Mouse (Mus musculus) mouse trophoblast stem cell (cell line): ENCODE results near the gene Atxn1.

Experiments
- in situ Hi-C, 2 experiments: fragments of 300-500 bp; cut with MseI, MboI; formaldehyde crosslinking; loops; 2 replicates in 1 of 2; 3 replicates in 1 of 2; pipeline ENCODE4 v1.15.1; 2025

Atxn1 gene

DNA sequence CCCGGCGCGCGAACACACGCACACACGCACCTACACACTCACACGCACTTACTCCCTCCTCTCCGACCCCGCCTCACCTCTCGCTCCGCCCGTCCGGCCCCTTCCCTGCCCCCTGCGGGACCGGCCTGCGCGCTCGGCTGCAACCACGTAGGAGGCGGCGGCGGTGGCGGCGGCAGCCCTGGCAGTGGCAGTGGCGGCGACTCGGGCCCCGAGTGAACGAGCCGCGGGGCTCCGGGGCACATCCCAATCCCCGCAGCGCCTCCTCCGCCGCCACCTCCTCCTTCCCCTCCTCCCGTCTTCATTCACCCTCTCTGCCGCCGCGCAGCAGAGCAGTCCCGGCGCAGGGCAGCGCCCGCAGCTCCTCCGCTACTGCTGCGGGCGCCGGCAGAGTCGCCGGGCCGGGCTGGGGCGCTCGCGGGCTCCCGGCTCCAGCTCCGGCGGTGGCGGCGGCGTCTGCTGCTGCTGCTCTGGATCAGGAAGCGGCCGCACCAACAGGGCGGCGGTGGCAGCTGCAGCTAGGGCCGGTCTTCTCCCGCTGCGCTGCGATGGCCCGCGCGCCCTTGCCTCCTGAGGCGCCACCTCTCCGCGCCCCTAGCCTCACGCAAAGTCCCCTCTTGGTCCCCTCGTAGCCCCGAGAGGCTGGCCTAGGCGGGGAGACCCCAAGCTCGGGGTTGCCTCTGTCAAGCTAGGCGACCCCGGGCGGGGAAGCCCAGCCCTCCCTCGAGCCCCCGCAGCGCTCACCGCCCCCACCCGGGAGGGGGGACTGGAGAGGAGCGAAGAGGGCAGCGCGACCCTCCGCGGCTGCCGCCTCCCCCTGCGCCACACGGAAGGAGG is 1.1 kb downstream of the Atxn1 start:
- in situ Hi-C loops: no loop called here

DNA sequence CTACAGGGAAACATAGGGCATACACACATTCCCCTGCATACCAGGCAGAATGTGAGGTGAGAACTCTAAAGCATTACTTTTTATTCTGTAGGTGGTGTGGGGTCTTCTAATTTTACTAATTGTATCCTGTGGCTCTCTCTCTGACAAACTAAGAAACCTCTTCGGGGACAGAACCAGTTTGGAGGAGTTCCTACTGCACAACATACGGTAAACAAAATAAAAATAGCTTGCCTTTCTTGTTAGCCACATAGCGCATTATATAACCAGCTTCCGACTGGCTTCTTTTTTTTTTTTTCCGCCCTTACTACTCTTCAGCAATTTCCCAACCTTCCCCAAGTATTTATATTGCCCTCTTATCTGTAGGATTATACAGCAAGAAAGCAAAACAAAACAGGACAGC is 2.0 kb downstream of the Atxn1 start:
- in situ Hi-C loops: no loop called here

DNA sequence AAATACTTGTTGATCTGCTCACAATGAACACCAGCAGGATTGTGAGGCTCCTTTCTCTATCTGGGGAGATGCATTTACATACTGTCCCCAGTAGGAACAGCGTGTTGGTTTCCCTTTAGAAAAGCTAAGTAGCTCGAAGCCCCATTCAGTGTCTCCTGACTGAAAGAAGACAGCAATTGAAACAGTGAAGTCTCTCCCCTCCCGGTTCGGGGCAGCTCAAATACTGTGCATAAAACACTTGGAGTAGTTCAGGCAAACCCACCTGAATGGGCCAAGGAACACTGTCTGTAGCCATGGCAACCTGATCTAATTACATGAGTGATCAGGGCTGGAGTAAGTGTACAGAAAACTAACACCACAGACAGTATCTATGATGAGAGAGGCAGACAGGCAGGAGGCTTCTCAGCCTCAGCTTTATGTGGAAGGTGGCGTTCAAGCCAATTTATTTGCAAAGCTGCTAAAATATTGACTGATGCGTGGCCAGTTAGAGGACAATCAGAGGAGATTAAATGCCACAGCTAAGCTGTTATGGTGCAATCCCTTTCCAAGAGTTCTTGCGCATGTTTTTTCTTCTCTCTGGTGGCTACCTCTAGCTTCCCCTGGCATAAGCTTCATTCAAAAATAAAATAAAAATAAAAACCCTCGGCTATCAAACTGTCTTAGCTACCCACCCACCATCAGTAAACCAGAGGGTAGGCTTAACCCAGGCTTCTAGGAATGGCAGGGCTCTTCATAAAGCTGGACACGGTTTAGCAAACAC is 2.8 kb downstream of the Atxn1 start:
- in situ Hi-C loops: no loop called here

DNA sequence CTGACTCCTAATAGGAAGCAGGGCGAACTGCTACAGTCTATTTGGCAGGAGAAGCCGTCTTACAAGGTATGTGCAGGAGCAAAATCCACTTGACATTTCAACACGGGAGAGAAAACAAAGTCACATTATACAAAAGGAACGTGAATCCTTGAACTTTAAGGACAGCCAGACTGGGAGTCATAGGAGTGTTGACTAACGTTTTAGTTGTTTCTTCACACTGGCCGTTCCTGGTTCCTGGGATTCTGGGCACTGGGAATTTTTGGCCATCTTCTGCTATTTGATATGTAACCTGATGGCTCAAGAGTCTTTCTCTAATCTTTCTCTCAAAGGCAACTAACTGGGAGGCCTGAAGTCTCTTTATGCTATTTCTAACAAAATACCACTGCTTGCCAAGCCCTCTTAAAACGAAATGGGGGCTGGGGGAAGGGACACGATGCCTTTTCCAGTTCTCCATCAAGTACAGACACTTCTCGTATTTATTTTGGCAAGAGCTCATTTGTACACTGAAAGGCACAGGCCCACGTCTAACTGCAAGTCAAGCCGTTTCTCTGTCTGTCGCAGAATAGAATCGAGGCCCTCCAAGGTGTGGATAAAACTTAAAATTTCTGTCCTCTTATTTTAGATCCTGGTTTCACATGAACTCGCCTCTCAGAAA is 4.4 kb downstream of the Atxn1 start:
- in situ Hi-C loops: no loop called here

DNA sequence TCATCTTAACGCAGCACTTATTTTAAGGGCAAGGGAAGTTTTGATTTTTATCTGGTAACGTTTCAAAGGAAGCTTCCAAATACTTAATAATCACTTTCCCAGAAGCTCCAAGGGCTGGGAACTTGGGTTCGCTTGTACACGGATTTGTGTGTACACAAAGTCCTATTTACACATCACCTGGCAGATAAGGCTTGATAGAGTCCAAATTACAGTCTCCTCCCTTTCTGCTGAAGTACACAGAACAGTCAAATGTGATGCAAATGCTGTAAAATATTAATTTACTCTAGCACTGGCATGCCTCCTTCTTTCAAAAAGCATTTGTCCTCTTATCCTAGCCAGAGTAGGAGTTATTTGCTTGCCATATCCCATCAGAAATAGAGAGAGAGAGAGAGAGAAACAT is 6.5 kb downstream of the Atxn1 start:
- in situ Hi-C loops: no loop called here

DNA sequence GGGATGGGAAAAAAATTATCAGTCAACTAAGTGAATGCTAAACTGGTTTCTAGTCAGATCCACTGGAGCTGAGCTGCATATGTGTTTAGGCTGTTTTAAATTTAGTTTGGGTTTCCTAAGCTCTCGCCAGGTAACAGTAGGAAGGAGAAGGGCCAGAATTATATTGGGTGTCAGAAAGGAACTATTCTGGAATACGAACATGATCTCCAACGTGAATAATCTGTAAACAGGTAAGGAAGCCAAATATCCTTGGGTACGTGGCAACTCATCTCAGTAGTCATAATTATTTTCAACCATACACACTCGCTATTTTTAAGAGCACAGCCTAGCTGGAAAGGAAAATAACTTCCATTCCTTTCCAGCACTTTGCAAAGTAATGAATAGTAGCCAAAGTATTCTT is 7.2 kb downstream of the Atxn1 start:
- in situ Hi-C loops: no loop called here

DNA sequence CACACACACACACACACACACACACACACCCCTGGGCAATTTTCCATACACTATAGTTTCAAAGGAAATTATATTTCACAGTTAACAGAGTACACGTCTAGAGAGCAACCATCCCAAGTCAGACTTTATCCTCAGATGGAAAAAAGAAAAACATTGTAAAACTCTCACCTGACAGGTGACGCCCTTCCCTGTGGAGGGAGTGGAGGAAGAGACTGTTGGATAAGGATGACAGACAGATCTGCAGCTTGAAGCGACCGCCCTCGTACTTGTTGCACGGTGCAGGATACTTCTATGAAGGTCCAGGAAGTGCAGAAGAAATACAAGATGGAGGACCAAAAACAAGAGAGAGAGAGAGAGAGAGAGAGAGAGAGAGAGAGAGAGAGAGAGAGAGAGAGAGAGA is 8.5 kb downstream of the Atxn1 start:
- in situ Hi-C loops: no loop called here

DNA sequence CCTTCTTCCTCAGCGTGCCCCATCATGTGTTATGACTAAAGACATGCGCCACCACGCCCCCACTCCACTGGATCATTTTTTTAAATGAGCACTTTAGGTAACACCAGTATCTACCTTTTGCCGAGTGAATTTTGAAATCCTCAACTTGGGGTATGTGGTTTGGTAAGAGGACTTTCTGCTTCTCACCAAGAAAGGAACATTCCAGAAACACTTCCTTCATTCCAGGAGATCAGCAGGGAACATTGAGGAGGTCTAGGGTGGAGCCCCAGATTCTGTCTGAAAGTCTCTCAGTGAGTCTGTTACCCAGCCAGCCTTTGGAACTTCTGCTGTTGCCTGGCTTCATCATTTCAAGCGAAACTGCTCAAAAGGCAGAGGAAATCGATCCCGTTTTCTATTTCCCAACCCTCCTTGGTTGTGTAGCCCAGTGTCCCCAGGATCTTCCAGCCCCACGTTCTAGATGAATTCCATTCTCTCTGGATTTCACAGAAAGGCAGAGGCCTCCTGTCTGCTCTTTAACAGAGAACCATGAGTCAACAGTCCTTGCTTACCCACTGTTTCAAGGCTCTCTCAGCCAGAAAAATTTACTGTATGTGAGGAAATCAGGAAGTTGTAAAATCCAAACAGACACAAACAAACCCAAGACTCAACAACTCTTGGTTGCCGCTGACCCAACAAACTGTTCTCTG is 9.3 kb downstream of the Atxn1 start:
- in situ Hi-C loops: no loop called here

DNA sequence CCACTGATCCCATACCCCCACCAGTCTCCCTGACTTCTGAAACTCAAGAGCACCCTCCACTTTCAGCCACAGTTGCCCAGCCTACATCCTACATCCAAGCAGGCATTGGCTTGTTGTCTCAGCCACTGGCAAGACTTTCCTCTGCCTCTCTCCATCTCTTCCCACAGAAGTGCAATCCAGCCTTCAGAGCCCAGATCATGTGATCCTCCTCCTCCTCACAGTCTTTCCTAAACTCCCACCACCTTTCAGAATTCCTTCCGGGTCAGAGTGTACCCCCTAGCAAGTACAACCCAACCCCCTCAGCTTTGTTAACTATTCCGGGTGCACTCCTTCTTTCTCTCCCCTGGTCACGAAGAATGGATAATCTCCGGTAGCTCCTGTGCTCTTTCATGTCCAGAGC is 11.7 kb downstream of the Atxn1 start:
- in situ Hi-C loops: no loop called here

DNA sequence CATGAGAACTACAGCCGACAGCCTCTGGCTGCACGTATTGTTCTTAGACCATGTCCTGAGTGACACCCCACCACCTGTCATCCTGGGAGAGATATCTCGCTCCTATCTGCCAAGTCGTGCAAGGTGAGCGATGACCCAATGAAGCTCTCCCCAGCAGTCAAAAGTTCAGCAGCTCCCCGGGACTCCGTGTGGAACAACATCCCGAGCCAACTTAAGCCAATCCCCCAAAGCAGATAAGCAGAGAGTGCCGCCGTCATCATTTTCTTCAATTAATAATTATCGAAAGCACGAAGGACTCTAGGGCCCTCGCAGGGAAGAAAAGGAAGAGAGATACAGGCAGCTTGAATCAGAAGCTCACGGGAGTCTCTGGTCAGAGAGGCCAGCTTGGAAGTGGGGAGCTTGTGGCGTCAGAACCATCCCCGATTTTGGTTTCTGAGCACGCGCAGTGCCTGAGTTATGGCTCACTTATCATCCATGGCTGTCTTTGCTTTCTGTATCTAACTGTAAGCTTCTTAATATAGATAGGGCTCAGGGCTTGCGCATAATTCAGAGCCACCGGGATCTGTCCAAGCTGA is 13.7 kb downstream of the Atxn1 start:
- in situ Hi-C loops: no loop called here

DNA sequence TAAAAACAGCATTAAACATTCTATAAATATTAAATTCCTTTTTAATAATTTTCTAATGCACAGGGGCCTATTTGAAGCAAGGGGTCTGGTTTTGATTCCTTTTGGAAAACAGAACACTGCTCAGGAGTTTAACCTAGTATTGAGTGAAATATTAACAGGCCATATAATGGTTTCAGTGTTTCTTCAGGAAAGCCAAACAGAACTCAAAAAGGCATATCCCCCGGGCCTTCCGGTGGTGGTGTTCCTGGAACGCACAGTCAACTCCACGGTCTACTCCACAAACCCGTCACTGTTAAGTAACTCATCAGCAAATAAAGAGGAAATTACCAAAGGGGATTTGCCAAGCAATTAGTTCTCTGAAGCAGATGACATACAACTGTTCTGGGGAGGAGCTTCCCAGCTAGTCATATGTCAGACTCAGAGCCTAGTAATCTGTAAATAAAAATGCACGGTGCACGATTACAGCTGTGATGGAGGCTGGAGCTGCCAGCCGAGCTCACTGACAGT is 14.4 kb downstream of the Atxn1 start:
- in situ Hi-C loops: no loop called here

DNA sequence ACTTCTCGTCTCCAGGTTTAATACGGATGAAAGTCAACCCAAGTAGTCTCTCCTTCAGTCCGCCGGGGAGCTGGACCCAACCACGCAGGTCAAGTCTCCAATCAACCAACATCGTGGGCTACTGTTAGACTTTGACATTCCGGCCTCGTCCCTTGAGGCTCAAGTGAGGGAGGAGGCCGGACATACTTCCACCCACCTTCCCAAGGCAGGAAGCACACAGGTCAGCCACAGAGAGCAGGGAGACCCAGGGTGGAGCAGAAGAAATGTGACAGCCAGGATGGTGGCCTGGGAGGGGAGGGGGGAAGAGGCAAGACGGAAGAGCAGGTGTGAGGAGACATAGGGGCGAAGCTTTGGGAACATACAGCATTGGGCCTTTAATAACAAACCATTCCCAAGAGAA is 18.7 kb downstream of the Atxn1 start:
- in situ Hi-C loops: no loop called here

DNA sequence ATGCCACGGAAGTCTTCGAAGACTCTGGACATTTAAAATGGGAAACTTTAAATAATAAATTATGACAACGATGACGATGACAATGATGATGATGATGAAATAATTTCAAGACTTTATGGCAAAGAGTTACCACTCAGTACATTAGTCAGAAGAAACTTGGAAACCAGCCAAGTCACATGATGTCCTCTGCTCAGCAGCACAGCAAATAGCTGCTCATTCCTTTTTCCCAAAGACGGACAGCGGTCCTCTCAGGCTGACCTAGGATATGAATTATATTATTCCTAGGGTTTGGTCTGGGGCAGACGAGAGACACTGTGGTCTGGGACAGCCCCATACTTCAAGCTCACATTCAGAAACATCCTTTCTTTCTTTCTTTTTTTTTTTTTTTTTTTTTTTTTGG is 22.5 kb downstream of the Atxn1 start:
- in situ Hi-C loops: no loop called here

DNA sequence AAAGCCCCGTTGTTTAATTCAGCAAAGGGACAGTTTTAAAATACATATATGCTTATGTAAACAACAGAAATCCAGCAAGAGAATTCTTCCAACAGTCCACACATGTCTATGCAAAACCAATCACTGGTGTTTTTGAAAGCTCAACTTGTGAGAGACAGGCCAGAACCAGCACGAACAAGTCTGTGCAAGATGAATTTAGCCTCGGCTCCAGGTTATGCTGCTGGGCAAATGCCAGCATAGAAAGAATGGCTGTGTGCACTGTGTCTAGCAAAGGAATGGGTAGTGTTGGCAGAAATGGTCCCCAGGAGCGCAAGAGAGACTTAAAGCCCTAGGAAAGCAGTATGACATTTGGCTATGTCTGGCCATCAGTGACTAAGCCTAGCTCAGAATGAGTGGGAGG is 24.1 kb downstream of the Atxn1 start:
- in situ Hi-C loops: no loop called here

DNA sequence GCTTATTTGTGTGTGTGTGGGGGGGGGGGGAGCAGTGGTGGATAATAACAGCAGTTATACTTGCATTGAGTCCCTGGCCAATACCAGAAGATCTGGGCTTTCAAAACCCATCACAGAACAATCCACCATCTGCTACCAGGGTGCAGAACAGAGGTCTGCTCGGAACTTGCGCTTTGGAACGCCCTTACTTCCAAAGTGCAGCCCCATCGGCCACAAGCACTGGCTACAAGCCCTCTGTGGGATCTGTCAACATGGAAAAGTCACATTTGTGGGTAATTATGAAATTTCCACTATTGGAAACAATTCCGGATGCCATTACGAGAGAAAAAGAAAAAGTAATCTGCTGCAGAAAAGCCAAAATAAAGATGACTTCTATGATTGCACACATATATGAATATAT is 25.2 kb downstream of the Atxn1 start:
- in situ Hi-C loops: no loop called here

DNA sequence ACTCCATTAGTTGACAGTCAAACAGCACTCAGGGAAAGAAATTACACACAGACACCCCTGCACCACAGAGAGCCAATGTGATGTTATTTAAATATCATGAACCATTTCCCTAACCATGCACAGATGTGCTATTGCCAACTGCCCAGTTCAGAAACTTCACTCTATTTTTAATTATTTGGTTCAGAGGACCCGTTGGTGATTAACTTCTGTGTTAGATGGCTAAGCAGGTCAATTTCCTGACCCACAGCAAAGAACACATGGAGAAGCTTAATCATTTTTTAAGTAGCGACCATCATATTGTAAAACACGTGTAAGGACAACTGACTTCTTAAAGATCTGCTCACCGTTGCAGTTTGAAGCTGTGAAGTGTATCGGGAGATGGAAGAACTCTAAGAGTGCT is 26.7 kb downstream of the Atxn1 start:
- in situ Hi-C loops: no loop called here

DNA sequence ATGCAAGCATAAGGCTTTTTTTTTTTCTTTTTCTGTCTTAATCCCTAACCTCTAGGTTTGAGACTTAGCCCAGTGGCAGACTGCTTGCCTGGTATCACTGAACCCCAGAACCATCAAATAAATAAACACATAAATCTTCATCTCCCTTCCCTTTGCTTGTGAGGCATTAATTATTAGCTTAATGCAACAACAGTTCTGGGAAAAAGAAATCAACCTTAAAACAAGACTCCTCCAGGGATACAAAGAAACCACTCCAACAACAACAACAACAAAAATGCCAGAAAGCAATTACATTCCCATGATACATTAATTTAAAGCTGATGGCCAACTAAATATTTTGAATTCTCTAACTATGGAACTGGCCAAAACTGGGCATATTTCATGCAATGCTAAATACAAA is 28.0 kb downstream of the Atxn1 start:
- in situ Hi-C loops: no loop called here

DNA sequence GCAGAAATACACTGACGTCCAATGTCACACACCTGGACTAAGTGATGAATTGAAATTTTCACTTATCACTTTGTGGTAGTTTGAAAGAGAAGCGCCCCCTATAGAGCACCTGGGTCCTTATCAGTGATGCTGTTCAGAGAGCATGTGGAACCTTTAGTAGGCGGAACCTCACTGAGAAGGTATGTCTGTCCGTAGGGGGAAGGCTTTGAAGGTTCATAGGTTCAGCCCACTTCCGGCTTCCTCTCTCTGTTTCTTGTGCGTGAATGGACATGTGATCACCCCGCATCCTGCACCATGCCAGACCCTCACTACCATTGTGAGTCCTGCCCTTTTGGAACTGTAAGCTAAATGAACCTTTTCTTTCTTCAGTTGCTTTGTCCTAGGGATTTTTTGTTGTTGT is 29.0 kb downstream of the Atxn1 start:
- in situ Hi-C loops: no loop called here

DNA sequence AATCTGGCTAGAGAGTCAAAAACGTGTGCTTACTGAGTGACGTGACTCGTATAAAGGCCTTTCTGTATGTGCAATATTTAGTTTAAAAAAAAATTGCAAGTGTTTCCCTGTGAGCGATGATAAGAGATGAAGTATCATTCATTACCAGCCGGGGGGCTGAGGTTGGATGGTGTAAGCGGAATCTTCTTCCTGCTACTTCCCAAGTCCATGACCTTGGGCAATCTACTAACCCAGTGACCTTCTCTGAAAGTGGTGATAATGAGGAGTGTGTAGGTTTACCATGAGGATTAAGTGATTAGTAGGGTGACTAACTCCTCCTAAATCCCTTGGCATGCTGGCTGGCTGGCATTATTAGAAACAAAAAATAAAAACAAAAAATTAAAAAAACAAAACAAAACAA is 30.0 kb downstream of the Atxn1 start:
- in situ Hi-C loops: no loop called here

DNA sequence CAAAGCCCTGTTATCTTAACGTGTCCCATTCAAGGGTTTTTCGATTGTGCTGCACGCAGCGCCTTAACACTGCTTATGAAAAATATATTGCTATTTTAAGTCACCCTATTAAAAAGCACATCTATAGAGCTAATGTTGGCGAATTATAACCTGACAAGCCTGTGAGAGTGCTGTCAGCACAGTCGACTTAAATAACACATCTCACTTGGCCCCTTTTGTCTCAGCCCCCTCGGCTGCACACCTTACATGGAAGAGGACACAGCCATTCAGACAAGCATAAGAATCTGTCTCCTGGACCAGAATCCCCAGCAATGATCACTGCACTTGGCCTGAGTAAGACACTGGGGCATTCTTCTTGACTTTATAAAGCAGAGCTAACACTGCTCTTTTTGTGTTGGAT is 30.7 kb downstream of the Atxn1 start:
- in situ Hi-C loops: no loop called here

DNA sequence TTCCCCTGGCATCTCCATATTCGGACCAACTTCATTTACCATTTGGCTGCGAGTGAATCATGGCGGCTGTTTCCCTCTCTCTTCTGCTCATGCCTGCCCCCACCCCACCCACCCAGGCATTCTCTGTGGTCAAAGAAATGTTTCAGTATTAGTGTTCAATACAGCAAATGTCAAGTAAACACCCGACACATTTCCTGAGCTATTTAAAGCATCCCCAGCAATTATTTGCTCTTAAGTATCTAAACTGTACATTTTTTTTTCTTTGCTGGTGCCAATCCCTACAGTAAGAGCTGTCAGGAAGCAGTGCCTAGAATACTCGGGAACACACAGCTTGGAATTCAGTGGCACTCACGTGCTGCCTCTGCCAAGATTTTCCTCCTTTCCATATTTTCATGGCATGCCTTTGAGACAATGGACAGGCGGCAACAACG is 32.3 kb downstream of the Atxn1 start:
- in situ Hi-C loops: no loop called here

DNA sequence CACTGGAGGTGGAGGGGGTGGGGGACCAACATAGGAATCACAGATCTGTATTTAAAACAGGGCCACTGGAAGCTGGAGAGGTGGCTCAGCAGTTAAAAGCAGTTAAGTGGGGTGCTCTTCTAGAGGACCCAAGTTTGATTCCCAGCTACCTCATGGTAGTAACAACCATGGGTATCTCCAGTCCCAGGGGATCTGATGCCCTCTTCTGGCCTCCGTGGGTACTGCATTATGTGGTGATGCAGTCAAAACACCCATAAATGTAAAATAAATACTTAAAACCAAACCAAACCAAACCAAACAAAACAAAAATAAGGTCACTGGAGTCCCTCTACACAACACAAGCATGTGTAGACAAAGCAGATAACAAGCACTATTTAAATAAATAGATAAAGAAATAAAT is 32.9 kb downstream of the Atxn1 start:
- in situ Hi-C loops: no loop called here
